Mouse (Mus musculus): ENCODE results near the gene H2-T24. TPM values are rescaled to one million over a fixed set of nuclear protein-coding genes. Genes with fewer than 3 reads are reported as not detected.

The H2-T24 gene
- total RNA-seq, 2 experiments from 2014 or later = 0.98 to 1.5 TPM

DNA sequence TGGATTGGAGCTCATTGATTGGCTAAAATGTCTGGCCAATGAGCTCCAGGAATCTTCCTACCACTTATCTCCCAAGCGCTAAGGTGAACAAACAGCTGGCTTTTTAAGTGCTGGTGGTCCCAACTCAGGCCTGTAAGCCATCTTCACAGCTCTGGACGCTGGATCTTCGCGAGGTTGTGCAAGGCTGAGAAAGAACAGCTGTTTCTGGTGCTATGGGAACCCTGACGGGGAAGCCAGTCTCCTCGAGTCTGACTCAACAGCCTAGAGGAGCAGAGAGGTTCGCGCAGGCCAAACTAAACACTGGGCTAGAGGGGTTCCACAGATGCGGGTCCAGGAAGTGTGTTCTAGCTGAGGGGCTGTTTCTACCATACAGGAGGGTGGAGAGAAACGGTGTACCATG is 28.6 kb downstream of the H2-T24 start:
- no peak for DNase-seq (ENCODE audit: low spot score)

GRCm38 (mm10) chr17:35981776-35982175 is 38.6 kb downstream of the H2-T24 start:
- DNase-seq (ENCODE audit: low spot score) = no peak

- DNase-seq (ENCODE audit: low spot score) = peak; percentile 48
These were observed 40.0 kb downstream of the H2-T24 start for GRCm38 (mm10) chr17:35980363-35980754.

DNA sequence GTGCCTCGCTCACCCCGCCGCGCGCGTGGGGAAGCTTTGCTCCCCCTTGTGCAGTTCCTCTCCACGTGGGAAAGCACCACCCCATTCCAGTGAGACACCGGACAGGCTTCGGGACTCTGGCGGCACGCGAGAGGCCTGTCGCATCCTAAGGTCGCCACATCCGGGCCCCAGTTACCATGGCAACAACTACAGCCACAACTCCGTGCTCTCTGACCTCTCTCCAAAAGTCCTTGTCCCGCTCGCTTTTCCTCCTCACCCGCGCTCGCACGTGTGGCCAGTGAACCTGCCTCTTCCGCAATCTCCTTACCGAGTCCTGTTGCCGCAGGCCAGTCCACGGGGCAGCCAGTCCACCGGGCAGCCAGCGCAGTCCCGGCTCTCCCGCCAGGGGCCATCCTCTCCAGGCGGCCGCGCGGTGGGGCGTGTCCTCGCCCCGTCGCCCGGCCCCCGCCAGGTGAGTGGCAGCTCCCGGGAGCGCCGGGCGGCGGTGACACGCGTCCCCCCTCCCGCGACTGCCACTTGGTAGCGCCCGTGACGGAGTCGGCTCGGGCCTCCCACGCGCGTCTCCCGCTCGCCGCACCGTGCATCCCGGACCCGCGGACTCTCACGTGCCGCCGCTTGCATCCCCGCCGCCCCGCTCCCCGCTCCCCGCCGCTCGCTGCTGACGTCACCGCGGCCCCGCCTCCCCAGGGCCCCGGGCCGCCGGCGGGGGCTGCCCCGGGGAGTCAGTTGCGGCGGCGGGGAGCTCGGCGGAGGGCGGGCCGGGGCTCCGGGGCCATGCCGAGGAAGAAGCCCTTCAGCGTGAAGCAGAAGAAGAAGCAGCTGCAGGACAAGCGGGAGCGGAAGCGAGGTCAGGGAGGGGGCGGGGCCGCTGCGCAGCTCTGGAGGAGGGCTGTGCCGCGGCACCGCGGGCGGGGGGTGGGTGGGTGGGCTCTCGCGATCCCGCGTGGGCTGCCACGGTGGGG is 40.7 kb downstream of the H2-T24 start, which contains the start of the genes Gnl1 and Prr3:
Gene Gnl1, plus strand, starts transcription at position 451 of the 962 bp plus-strand sequence.
Gene Prr3, minus strand, starts transcription at position 836 of the 962 bp plus-strand sequence.
- DNase-seq (ENCODE audit: low spot score) = peak; percentile 90

DNA sequence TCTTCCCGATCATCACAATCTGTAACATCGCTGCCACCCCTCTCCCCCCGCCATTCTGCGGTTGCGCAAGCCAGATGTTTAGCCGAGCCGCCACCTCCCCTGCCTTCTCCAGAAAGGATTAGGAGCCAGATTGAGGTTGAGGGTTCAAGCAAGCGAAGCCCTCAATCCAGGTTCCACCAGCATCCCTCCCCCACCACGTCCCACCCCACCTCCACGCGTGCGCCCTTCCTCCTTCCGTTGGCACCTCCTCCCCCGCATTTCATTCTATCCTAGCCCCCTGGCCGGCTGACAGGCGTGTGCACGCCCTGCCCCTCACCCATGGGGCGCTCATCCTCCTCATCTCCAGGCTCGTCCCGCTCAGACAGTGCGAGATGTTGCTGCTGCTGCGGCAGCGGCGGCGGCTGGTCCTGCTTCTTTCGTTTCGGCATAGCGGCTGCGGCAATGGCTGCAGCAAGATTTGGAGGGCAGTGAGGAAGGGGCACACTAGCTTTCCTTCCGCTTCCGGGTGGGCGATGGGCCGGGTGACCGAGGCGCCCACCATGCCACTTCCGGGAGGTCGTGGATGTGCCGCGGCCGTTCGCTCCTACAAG is 41.5 kb downstream of the H2-T24 start:
- DNase-seq (ENCODE audit: low spot score) = no peak

- no peak for DNase-seq (ENCODE audit: low spot score)
These were observed 48.2 kb downstream of the H2-T24 start for GRCm38 (mm10) chr17:35972131-35972530.

- peak; percentile 99 for DNase-seq (ENCODE audit: low spot score)
These were observed 50.7 kb downstream of the H2-T24 start, which contains the start of gene Abcf1 for GRCm38 (mm10) chr17:35969418-35970389. Gene Abcf1, minus strand, starts transcription at chr17:35969761.

DNA sequence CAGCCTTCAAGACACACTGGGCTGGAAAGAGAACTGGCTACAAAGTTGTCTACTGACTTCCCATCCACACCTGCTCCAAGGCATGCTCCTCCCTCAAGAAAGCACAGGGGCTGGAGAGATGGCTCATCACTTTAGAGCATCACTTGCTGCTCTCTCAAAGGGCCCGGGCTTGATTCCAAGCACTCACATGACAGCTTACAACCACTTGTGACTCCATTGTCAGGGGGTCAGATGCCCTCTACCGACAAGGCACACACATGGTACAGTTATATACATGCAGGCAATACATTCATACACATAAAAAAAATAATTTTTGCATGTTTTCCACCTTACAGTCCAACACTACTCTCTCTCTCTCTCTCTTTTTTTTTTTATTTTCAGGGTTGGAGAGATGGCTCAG is 52.7 kb downstream of the H2-T24 start:
- DNase-seq (ENCODE audit: low spot score) = no peak

GRCm38 (mm10) chr17:35963279-35963678 is 57.1 kb downstream of the H2-T24 start:
- no peak for DNase-seq (ENCODE audit: low spot score)

DNA sequence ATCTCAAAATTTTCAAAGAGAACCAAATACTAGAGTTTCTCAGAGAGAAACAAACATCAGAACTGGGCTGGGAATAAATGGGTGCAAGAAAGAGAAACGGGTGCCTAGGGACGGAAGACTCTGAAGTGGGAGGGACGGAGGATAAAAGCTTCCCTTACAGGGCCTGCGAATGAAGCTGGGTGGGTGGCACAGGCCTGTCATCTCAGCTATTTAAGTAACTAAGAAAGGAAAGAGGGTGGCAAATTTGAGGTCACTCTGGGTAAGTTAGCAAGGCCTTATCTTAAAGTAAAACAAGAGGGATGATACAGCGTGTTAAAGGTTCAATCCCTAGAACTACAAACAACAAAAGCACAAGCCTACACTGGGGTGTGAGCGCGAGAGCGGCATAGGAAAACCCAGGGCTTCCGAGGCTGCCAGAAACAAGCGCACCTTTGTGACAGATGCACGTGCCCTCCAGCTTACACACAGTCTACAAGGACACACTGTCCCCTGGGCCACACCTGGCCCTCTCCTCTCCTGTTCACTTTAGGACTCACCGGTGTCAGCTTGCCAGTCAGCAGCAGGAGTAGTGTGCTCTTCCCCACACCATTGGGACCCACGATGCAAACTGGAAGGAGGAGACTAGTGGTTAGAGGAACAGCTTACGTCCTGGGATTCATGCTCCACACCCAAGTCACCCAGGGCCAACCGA is 61.7 kb downstream of the H2-T24 start:
- DNase-seq (ENCODE audit: low spot score) = no peak

Small RNA genes lying within 50 kb of the gene (microRNA-seq; reads per million reads assigned to microRNA genes)
- gene Mir877 = 32.4 reads per million, percentile 44 among the genes with 10 or more reads in this experiment

Other genes starting within 250 kb of the H2-T24 start
- 1 to 10 TPM; 7.1 to 8.0 TPM for gene Ier3, start 198.9 kb downstream of the H2-T24 start, total RNA-seq (2021)
- 10 to 100 TPM; 58.1 to 61.3 TPM for gene Flot1, start 197.3 kb downstream of the H2-T24 start, total RNA-seq (2021)
- gene Tubb5, start 182.3 kb downstream of the H2-T24 start, total RNA-seq (2021) = 10 to 100 TPM; 25.7 to 34.7 TPM
- gene Mdc1, start 179.0 kb downstream of the H2-T24 start, total RNA-seq (2021) = 1 to 10 TPM; 4.2 to 6.7 TPM
- gene Nrm, start 159.2 kb downstream of the H2-T24 start, total RNA-seq (2021) = 1 to 10 TPM in 1 of 2 experiments, under 1 TPM in 1; 0.68 to 1.5 TPM
- gene Ppp1r18, start 155.0 kb downstream of the H2-T24 start, total RNA-seq (2021) = 1 to 10 TPM; 4.1 to 5.8 TPM
- gene Dhx16, start 140.7 kb downstream of the H2-T24 start, total RNA-seq (2021) = 10 to 100 TPM; 11.7 to 14.1 TPM
- 10 to 100 TPM; 78.6 to 79.3 TPM for gene 2310061I04Rik, start 123.1 kb downstream of the H2-T24 start, total RNA-seq (2021)
- 1 to 10 TPM; 3.9 to 4.8 TPM for gene Atat1, start 110.5 kb downstream of the H2-T24 start, total RNA-seq (2021)
- 10 to 100 TPM; 61.6 to 62.4 TPM for gene Mrps18b, start 104.2 kb downstream of the H2-T24 start, total RNA-seq (2021)
- 10 to 100 TPM; 23.2 to 43.9 TPM for gene Ppp1r10, start 104.1 kb downstream of the H2-T24 start, total RNA-seq (2021)
- 10 to 100 TPM; 73.4 to 74.3 TPM for gene Abcf1, start 50.8 kb downstream of the H2-T24 start, total RNA-seq (2021)
- gene Gnl1, start 40.7 kb downstream of the H2-T24 start, total RNA-seq (2021) = 10 to 100 TPM; 20.2 to 26.0 TPM
- 1 to 10 TPM; 2.1 to 3.2 TPM for gene Prr3, start 40.3 kb downstream of the H2-T24 start, total RNA-seq (2021)
- gene H2-T23, start 12.3 kb upstream of the H2-T24 start, total RNA-seq (2021) = 1 to 10 TPM; 7.0 to 9.4 TPM
- 10 to 100 TPM in 1 of 2 experiments, 1 to 10 TPM in 1; 7.9 to 15.7 TPM for gene H2-T22, start 22.2 kb upstream of the H2-T24 start, total RNA-seq (2021)
- not detected for gene Gm6034, start 22.4 kb upstream of the H2-T24 start, total RNA-seq (2021)
- gene Gm11127, start 37.8 kb upstream of the H2-T24 start, total RNA-seq (2021) = 1 to 10 TPM; 1.4 to 3.2 TPM
- not detected for gene Gm19684, start 101.1 kb upstream of the H2-T24 start, total RNA-seq (2021)
- not detected for gene Gm7030, start 108.9 kb upstream of the H2-T24 start, total RNA-seq (2021)
- gene Gm8909, start 148.0 kb upstream of the H2-T24 start, total RNA-seq (2021) = not detected
- not detected for gene H2-T3, start 169.7 kb upstream of the H2-T24 start, total RNA-seq (2021)
- 10 to 100 TPM; 36.5 to 44.5 TPM for gene Rpp21, start 237.5 kb upstream of the H2-T24 start, total RNA-seq (2021)